Mouse (Mus musculus): ENCODE measurements around the gene Nepro. TPM values are rescaled to one million over a fixed set of nuclear protein-coding genes. Genes with fewer than 3 reads are reported as not detected.

Gene Nepro
- total RNA-seq, 2 experiments from 2014 or later: 4.4 to 5.7 TPM

DNA sequence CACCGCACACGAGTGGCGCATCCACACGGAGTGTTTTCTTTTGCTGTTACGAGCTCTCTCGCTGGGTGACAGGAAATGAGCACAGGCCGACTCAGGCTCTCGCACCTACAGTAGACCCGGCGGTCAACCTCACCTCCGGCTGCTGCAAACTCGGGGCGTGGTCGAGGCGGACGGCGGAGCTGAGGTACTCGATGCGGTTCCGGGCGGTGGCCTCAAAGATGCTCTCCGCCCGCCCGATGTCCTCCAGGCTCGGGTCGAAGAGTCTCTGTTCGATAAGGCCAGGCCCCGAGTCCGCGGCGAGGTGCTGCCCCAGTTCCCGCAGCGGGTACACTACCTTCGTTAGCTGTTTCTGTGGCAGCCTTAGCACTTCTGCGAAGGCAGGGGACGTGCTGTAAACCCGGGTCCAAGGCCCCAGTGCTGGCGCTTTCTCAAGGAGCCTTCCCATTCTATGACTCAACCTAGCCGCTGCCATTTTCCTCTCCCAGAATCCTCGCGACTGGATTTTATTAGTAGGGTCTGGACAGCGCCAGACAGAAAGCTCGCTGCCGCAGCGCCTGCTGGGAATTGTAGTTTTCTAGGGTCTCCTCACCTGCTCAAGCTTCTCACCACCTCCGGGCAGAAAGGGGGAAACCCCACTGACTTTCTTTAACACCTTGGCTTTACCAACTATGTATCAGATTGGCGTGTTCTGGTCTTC lies 21.9 kb downstream of the Nepro start, which contains the start of gene Gtpbp8:
Gtpbp8 (minus strand) TSS at position 498 of the 697 bp plus-strand sequence.
- DNase-seq (ENCODE audit: extremely low spot score in 1 of 2, low spot score in 2 of 2): peak; percentile 83 to 85
- intact Hi-C loops (cut with DNase I): no loop called here

DNA sequence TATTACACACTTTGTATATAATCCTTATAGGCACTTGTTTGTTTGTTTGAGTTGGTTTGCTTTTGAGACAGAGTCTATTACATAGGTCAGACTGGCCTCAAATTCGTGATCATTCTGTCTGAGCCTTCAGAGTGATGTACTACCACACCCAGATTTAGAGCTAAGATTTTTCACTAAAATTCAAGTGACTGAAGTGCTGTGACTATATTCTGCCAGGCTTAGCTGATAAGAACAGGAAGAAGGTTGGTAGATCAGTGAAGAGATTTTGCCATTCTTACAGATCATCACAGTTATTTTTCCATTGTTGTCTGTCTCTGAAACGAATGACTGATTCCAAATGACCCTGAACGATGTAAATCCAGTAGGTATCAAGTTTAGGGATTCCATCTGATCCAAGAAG lies 23.9 kb downstream of the Nepro start:
- intact Hi-C loops (cut with DNase I): no loop called here
- no peak for DNase-seq (ENCODE audit: extremely low spot score in 1 of 2, low spot score in 2 of 2)

DNA sequence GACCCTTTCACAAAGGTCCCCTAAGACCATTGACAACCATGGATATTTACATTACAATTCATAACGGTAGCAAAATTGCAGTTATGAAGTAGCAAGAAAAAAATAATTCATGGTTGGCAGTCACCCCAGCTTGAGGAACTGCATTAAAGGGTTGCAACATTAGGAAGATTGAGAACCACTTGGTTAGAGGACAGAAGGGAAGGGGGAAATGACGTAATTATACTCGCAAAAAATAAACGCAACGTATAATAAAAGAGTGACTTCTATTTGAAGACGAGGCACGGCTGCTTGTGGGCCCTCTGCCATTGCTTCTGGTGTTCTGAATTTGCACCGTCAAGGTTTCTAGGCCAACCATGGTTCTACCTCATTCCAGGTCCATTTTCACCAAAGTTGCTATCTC lies 33.6 kb downstream of the Nepro start:
- intact Hi-C loops (cut with DNase I): no loop called here
- DNase-seq (ENCODE audit: extremely low spot score in 1 of 2, low spot score in 2 of 2): no peak

DNA sequence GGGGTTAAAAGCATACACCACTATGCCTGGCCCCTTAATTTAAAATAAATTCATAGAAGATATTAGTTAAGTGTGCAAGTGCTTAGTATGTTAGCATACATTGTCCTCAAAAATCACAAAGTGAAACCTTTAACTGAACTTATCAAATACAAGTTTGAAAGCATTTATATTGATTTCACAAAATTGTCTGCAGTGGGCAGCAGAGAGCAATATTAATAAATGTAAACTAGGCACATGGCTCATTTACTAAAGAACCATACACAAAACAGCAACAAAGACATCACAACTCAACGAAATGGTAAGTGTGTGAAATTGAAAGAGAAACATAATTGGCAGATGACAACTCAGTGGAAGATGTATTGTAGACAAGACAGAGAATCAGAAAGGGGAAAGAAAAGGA lies 37.7 kb downstream of the Nepro start:
- intact Hi-C loops (cut with DNase I): no loop called here
- no peak for DNase-seq (ENCODE audit: extremely low spot score in 1 of 2, low spot score in 2 of 2)

DNA sequence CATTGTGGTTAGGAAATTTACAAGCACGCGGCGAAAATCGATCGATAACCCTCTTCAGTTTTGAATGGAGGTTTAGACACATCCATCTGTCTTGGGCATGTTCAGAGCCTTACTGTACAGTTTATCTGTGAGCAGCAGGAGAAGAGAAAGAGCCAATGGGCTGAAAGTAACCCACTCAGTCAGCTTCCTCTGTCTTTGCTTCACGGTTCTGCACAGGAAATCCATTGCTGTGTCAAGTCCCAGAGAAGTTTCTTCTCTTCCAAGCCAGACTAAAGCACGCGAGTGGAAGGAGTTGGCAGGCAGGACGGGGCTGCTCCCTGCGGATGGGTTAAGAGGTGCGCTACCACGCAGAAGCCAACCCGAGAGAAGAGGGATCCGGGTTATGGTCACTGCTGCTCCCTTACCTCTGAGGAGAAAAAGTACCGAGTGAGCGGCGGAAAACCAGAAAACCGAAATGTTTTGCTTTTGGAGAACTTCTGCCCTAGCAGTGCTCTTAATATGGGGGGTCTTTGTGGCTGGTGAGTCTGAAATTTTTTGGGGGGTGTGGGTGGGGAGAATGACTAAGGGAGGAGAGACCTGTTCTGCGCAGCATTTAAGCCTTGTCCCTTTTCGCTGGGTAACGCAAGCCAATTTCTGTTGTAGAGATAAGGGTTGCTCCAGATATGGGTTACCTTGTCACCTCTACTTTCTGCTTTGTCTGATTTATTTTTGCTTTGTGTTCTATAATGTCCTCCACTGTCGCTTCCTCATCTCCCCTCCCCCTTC lies 41.6 kb downstream of the Nepro start, which contains the start of gene Cd200r1:
Cd200r1 (plus strand) TSS at position 182 of the 765 bp plus-strand sequence.
- DNase-seq (ENCODE audit: extremely low spot score in 1 of 2, low spot score in 2 of 2): no peak
- intact Hi-C loops (cut with DNase I): loop anchor here (5.0 kb wide), 1 partner anchor 327 kb away; the partner anchor contains the start of gene Ccdc80

DNA sequence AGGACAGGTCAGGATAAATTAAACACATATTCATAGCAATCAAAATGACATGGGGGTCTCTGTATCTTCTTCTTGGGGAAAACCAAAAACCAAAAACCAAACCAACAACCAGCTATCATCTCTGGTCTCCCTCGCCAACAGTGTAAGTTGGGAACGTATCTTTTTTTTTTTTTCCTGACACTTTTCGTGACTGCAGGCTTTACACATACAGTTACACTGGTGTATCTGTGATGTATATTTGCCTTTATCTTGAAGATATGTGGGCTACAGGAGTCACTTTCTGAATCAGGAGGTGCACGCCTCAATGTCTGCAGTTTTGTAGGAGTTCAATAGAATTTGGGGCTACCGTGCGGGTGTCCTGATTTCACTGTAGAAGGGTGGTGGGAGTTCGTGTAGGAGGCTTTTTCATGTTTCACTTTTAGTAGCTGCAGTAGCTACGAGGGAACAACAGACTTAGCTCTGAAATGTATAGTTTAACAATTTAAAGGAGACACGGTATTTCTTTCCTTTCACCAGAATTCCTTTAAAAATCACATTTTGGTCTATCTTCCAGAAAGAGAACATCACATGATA lies 42.3 kb downstream of the Nepro start:
- intact Hi-C loops (cut with DNase I): loop anchor here (5.0 kb wide), 1 partner anchor 326 kb away; the partner anchor contains the start of gene Ccdc80
- DNase-seq (ENCODE audit: extremely low spot score in 1 of 2, low spot score in 2 of 2): no peak

DNA sequence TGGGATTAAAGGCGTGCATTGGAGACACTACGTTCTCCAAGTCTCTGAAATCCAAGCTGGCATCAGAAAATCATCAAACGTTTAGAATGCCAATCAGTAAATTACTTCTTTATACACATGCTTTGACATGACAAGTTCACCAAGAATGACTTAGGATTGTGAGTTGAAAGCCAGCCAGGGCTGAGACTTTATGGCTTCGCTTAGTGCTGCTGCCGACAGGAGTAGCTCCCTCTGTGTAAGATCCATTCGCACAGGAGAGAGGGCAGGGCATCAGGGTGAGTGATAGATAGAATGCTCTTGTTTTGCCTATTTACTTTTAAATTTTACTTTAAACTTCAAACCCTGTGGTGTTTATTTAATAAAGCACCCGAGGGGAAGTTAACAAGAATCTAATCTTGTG lies 43.4 kb downstream of the Nepro start:
- no peak for DNase-seq (ENCODE audit: extremely low spot score in 1 of 2, low spot score in 2 of 2)
- intact Hi-C loops (cut with DNase I): loop anchor here (5.0 kb wide), 1 partner anchor 325 kb away; the partner anchor contains the start of gene Ccdc80

- intact Hi-C loops (cut with DNase I): loop anchor here (5.0 kb wide), 1 partner anchor 324 kb away; the partner anchor contains the start of gene Ccdc80
- peak in 1 of 2 experiments; percentile 19 for DNase-seq (ENCODE audit: extremely low spot score in 1 of 2, low spot score in 2 of 2)
Observed at GRCm38 (mm10) chr16:44767967-44768366, 43.9 kb downstream of the Nepro start.

DNA sequence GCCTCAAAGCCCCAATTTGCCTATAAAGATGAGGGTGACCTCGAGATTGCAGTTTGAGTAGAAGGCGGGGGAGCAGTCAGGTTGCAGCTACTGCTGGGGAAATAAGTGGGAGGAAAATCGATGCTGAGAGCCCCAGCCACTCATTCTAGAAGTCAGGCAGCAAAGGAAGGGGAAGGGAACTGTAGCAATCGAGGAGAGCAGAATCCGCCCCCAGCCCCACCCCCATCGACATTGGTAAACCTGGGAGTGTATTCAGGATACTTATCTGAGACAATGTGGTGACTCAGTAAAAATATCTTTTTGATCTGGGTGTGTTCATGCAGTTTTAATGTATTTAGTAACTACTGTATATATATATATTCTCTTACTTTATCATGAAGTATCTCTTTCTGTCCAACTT lies 48.5 kb downstream of the Nepro start:
- intact Hi-C loops (cut with DNase I): no loop called here
- DNase-seq (ENCODE audit: extremely low spot score in 1 of 2, low spot score in 2 of 2): no peak

GRCm38 (mm10) chr16:44773673-44774072 lies 49.6 kb downstream of the Nepro start:
- intact Hi-C loops (cut with DNase I): no loop called here
- no peak for DNase-seq (ENCODE audit: extremely low spot score in 1 of 2, low spot score in 2 of 2)

DNA sequence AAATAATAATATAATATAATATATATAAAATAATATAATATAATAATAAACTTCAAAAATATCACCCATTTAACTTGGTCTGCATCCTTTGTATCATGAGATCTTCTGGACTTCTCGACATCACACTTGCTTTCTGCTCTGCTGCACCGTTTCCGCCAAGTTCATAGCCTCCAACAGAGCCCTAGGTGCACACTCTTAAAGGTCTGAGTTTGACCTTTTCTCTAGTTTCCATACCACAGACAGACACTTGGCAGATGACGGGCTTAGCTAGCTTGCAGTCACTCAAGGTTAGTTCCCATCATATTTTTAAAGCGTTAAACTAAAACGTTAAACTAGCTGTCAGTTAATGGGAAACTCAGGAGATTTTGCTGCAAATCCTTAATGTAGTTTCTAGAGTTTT lies 50.1 kb downstream of the Nepro start:
- DNase-seq (ENCODE audit: extremely low spot score in 1 of 2, low spot score in 2 of 2): no peak
- intact Hi-C loops (cut with DNase I): no loop called here

DNA sequence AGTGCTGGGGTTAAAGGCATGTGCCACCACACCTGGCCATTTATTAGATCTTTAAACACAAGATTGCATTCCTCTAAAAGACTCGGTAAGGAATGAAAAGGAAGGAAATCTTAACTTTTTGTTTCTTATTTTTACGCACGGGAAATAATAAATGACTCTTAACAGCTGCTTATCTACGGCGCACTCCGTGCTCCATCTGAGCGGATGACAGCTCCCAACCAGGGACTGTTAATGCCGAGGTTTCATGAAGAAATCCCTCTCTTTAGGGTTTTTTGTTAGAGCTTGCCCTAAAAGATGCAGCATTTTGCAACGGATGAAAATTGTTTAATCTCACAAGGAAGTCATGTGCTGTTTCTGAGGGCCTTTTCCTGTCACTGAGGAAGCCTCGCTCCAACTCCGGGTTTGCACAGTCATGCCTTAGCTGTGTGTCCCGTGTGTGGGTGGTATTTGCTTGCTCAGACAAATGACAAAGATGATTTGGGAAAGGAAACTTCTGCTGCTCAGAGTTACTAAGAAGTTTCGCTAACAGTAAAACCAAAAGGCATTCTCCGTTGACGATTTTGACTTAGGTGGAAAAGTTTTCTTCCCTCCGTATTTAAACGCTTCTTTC lies 54.5 kb downstream of the Nepro start:
- intact Hi-C loops (cut with DNase I): no loop called here
- no peak for DNase-seq (ENCODE audit: extremely low spot score in 1 of 2, low spot score in 2 of 2)

GRCm38 (mm10) chr16:44779494-44779893 lies 55.4 kb downstream of the Nepro start:
- no peak for DNase-seq (ENCODE audit: extremely low spot score in 1 of 2, low spot score in 2 of 2)
- intact Hi-C loops (cut with DNase I): no loop called here

- intact Hi-C loops (cut with DNase I): no loop called here
- DNase-seq (ENCODE audit: extremely low spot score in 1 of 2, low spot score in 2 of 2): no peak
Observed at GRCm38 (mm10) chr16:44780751-44781150, 56.6 kb downstream of the Nepro start.

Other genes with a start within 250 kb of the Nepro start
- 10 to 100 TPM; 20.4 to 21.4 TPM for gene Boc, start 165.4 kb upstream of the Nepro start, total RNA-seq (2021)
- gene Gtpbp8, start 22.1 kb downstream of the Nepro start, total RNA-seq (2021): 10 to 100 TPM; 25.6 to 25.9 TPM
- gene Cd200r1, start 41.4 kb downstream of the Nepro start, total RNA-seq (2021): under 1 TPM; 0.21 to 0.55 TPM
- gene Cd200r4, start 87.4 kb downstream of the Nepro start, total RNA-seq (2021): not detected
- gene Cd200r2, start 142.8 kb downstream of the Nepro start, total RNA-seq (2021): not detected
- not detected for gene Cd200r3, start 219.4 kb downstream of the Nepro start, total RNA-seq (2021)

All from left cerebral cortex, postnatal 10 days (tissue).